In genomic region chr13:21253986-21254385, GRCm38 (mm10) we compare ENCODE assay signal across 9 mouse cellular contexts. TPM values are rescaled to one million over a fixed set of nuclear protein-coding genes. Genes with fewer than 3 reads are reported as not detected.
DNase-seq lines count a peak whose midpoint lies in the region; ATAC-seq and TF ChIP-seq lines count a peak whose summit lies in the region.
"Had no signal": no experiment of that assay in that cellular context is flagged by ENCODE, and none has a peak within 500 bp of the region (broad histone marks: within the 10 kb centered on the region; RNA-seq: fewer than 3 reads in every experiment).

No protein-coding gene starts in this region.

- under 1% methylated on average over 16 of the region's 16 CpGs for WGBS in forebrain, embryonic 16.5 days
- 3% methylated on average over 16 of the region's 16 CpGs for WGBS in midbrain, embryonic 16.5 days
- 9% methylated on average over 16 of the region's 16 CpGs for WGBS in thymus, adult 2 months

- H3K4me2 ChIP-seq in forebrain, embryonic 16.5 days (ENCODE audit: low read length) = peak overlapping the region; percentile 62
- peak overlapping the region; percentile 51 for H3K4me2 ChIP-seq in midbrain, embryonic 16.5 days (ENCODE audit: low read length)

- no peaks in the 10 kb centered on the region for H3K4me1 ChIP-seq in forebrain, embryonic 16.5 days (replicated peaks; ENCODE audit: control insufficient read depth, insufficient read depth, low read length)
- peaks cover 7% of the 10 kb centered on the region for H3K4me1 ChIP-seq in midbrain, embryonic 16.5 days (ENCODE audit: control insufficient read depth, insufficient read depth, low read length)
- no peaks in the 10 kb centered on the region for H3K4me1 ChIP-seq in thymus, adult 2 months (replicated peaks; ENCODE audit: control insufficient read depth, insufficient read depth, low read length)

- peak; percentile 19 for DNase-seq in kidney, postnatal 10 days
- no peak for DNase-seq in kidney, adult 8-10 months
- peak; percentile 41 for DNase-seq in cerebellum, adult 11-12 months
- DNase-seq in layer of hippocampus, postnatal 36 days = peak; percentile 52 to 53
- no peak for DNase-seq in thymus, adult 2 months
- no peak for DNase-seq in thymus, adult 18-20 months

- TF ChIP-seq POLR2A in thymus, adult 2 months (IDR thresholded peaks at IDR 0.05; ENCODE audit: control insufficient read depth, extremely low read depth, insufficient read depth, low read length, poor library complexity) = no peak

- no peaks in the 10 kb centered on the region for H3K36me3 ChIP-seq in forebrain, embryonic 16.5 days (ENCODE audit: control insufficient read depth, insufficient read depth)
- H3K36me3 ChIP-seq in midbrain, embryonic 16.5 days (ENCODE audit: control insufficient read depth, insufficient read depth, low read length) = no peaks in the 10 kb centered on the region
- no peaks in the 10 kb centered on the region for H3K36me3 ChIP-seq in thymus, adult 2 months (ENCODE audit: control insufficient read depth, insufficient read depth, low read length)

- peaks cover 7% of the 10 kb centered on the region; the same call in 1 of the 2 replicates for H3K27me3 ChIP-seq in forebrain, embryonic 16.5 days (replicated peaks; ENCODE audit: control insufficient read depth, insufficient read depth, low read length)
- H3K27me3 ChIP-seq in midbrain, embryonic 16.5 days (ENCODE audit: control insufficient read depth, insufficient read depth, low read depth, low read length) = peaks cover 6% of the 10 kb centered on the region
- peaks cover 9% of the 10 kb centered on the region; the same call in 1 of the 2 replicates for H3K27me3 ChIP-seq in thymus, adult 2 months (ENCODE audit: control insufficient read depth, insufficient read depth, low read length)

- ATAC-seq in forebrain, embryonic 16.5 days = peak; percentile 89
- ATAC-seq in midbrain, embryonic 16.5 days = peak; percentile 86

- H3K27ac ChIP-seq in forebrain, embryonic 16.5 days (ENCODE audit: low read length) = no peak overlapping the region
- no peak overlapping the region for H3K27ac ChIP-seq in midbrain, embryonic 16.5 days (ENCODE audit: low read length)
- H3K27ac ChIP-seq in thymus, adult 2 months (ENCODE audit: control insufficient read depth, insufficient read depth, low read length) = no peak overlapping the region

- H3K4me3 ChIP-seq in forebrain, embryonic 16.5 days (replicated peaks; ENCODE audit: low read length) = peak overlapping the region; percentile 55
- H3K4me3 ChIP-seq in midbrain, embryonic 16.5 days (ENCODE audit: low read depth, low read length) = peak overlapping the region; percentile 49
- H3K4me3 ChIP-seq in thymus, adult 2 months (ENCODE audit: control insufficient read depth, insufficient read depth, low read length) = no peak overlapping the region

- TF ChIP-seq CTCF in thymus, adult 2 months (IDR thresholded peaks at IDR 0.05; ENCODE audit: borderline replicate concordance, control insufficient read depth, extremely low read depth, insufficient read depth, low read length, poor library complexity) = no peak

- no peaks in the 10 kb centered on the region for H3K9me3 ChIP-seq in forebrain, embryonic 16.5 days (ENCODE audit: control insufficient read depth, low read length)
- no peaks in the 10 kb centered on the region for H3K9me3 ChIP-seq in midbrain, embryonic 16.5 days (replicated peaks; ENCODE audit: control insufficient read depth, low read length, poor library complexity, severe bottlenecking)

- peak overlapping the region; percentile 58 for H3K9ac ChIP-seq in forebrain, embryonic 16.5 days (replicated peaks; ENCODE audit: low read depth, low read length)
- peak overlapping the region; percentile 59 for H3K9ac ChIP-seq in midbrain, embryonic 16.5 days (ENCODE audit: low read depth, low read length)

RNA-seq across cellular contexts. Expression of gene Gpx5, which starts 38.5 kb away (rescaled TPM):
- not detected in 2 replicates for polyA plus RNA-seq in forebrain, embryonic 16.5 days (2015; fragmentation: Nextera tagmentation; extraction: Ambion mirVana)
- not detected for total RNA-seq in layer of hippocampus, postnatal 36 days (2021)
- not detected in 2 replicates for polyA plus RNA-seq in midbrain, embryonic 16.5 days (2015; fragmentation: Nextera tagmentation; extraction: Ambion mirVana)
- not detected in 2 replicates for polyA plus RNA-seq in thymus, adult 2 months (2012; rRNA removed)
- polyA plus RNA-seq: small intestine, adult 2 months had no signal

RNA-seq across cellular contexts. Expression of gene Gpx6, which starts 57.9 kb away (rescaled TPM):
- polyA plus RNA-seq in forebrain, embryonic 16.5 days (2015; fragmentation: Nextera tagmentation; extraction: Ambion mirVana) = not detected in 2 replicates
- total RNA-seq in layer of hippocampus, postnatal 36 days (2021) = not detected
- 0.54 TPM in 1 of 2 replicates, not detected in the other for polyA plus RNA-seq in midbrain, embryonic 16.5 days (2015; fragmentation: Nextera tagmentation; extraction: Ambion mirVana)
- polyA plus RNA-seq in thymus, adult 2 months (2012; rRNA removed) = 0.36 and 0.38 TPM in 2 replicates
- polyA plus RNA-seq: small intestine, adult 2 months had no signal

Comparison
In these comparisons a context has a peak if more than half of its experiments do, and no peak if none do; other contexts are left out.
1. DNase-seq: peak in kidney, postnatal 10 days (single experiment), cerebellum, adult 11-12 months (single experiment) and layer of hippocampus, postnatal 36 days (2 of 2); none in kidney, adult 8-10 months (0 of 2), thymus, adult 2 months (single experiment) and thymus, adult 18-20 months (0 of 2).